Mouse (Mus musculus) ES-E14 (cell line): ENCODE data around the gene 2510039O18Rik. TPM values are rescaled to one million over a fixed set of nuclear protein-coding genes. Genes with fewer than 3 reads are reported as not detected.

Experiments used
- DNase-seq: peaks from one replicate; pipeline ENCODE4 v3.0.0-alpha.2; 2013; ENCODE audit warnings: low read depth, low spot score
- H3K27ac ChIP-seq: 2 replicates; pipeline ENCODE4 v1.5.1; 2012; ENCODE audit warnings: low read depth, mild to moderate bottlenecking, low read length, moderate library complexity, mixed read lengths; ENCODE audit not compliant: poor library complexity, insufficient read depth, severe bottlenecking
- H3K36me3 ChIP-seq: 2 replicates; pipeline ENCODE4 v1.6.1; 2012; ENCODE audit warnings: mild to moderate bottlenecking, low read length, moderate library complexity, mixed read lengths; ENCODE audit not compliant: control insufficient read depth, poor library complexity, insufficient read depth, severe bottlenecking
- H3K4me1 ChIP-seq, 2 experiments: fragments of 150-350 bp in 1 of 2; sonication (generic) in 1 of 2; 2 replicates each; pipeline ENCODE4 v1.6.1; 2012; ENCODE audit warnings: low read length in 2 of 2, mild to moderate bottlenecking in 1 of 2, mixed read lengths in 1 of 2; ENCODE audit not compliant: control insufficient read depth in 2 of 2, insufficient read depth in 2 of 2, poor library complexity in 1 of 2
- H3K4me3 ChIP-seq, 2 experiments: fragments of 150-350 bp in 1 of 2; sonication (generic) in 1 of 2; 2 replicates each; pipeline ENCODE4 v1.5.1; 2012; ENCODE audit warnings: low read length in 2 of 2, low read depth in 1 of 2, mild to moderate bottlenecking in 1 of 2, mixed read lengths in 1 of 2; ENCODE audit not compliant: insufficient read depth in 1 of 2, poor library complexity in 1 of 2, severe bottlenecking in 1 of 2
- H3K9ac ChIP-seq: 2 replicates; pipeline ENCODE4 v1.6.1; 2012; ENCODE audit warnings: low read depth, mild to moderate bottlenecking, low read length, mixed read lengths; ENCODE audit not compliant: poor library complexity, insufficient read depth, severe bottlenecking
- H3K9me3 ChIP-seq: fragments of 150-350 bp; sonication (generic); 2 replicates; pipeline ENCODE4 v1.6.1; 2012; ENCODE audit warnings: low read depth, mild to moderate bottlenecking, low read length; ENCODE audit not compliant: control insufficient read depth, insufficient read depth
- CHD2 ChIP-seq: IDR thresholded peaks from 2 replicates; pipeline ENCODE4 v1.6.1; 2014; ENCODE audit warnings: mild to moderate bottlenecking, low read depth, low read length, inconsistent platforms
- HCFC1 ChIP-seq: IDR thresholded peaks from 2 replicates; pipeline ENCODE4 v1.6.1; 2012; ENCODE audit warnings: low read length, inconsistent platforms, borderline replicate concordance; ENCODE audit not compliant: insufficient read depth
- MAFK ChIP-seq: IDR thresholded peaks from 2 replicates; pipeline ENCODE4 v1.6.1; 2014; ENCODE audit warnings: mild to moderate bottlenecking, low read depth, low read length, inconsistent platforms; ENCODE audit not compliant: insufficient read depth
- ZC3H11A ChIP-seq: IDR thresholded peaks from 2 replicates; pipeline ENCODE4 v1.6.1; 2012; ENCODE audit warnings: low read depth, mild to moderate bottlenecking, inconsistent platforms, low read length, borderline replicate concordance
- ZNF384 ChIP-seq: IDR thresholded peaks from 2 replicates; pipeline ENCODE4 v1.6.1; 2012; ENCODE audit warnings: low read depth, low read length, inconsistent platforms
- in situ Hi-C, 2 experiments: fragments of 600-800 bp; cut with MboI; formaldehyde crosslinking; loops; one replicate each; pipeline ENCODE4 v1.15.1; 2025; ENCODE audit warnings: low sequenced_read_pairs in 2 of 2, inconsistent platforms in 1 of 2; ENCODE audit not compliant: unreplicated experiment in 2 of 2
- total RNA-seq: library from RNA; depleted of rRNA; stranded (reverse); fragments of 300-350 nt; gene quantifications from 2 replicates; pipeline ENCODE4 v1.2.3, GENCODE M21; 2012

2510039O18Rik gene
- total RNA-seq, 1 experiment: 73.5 TPM

DNA sequence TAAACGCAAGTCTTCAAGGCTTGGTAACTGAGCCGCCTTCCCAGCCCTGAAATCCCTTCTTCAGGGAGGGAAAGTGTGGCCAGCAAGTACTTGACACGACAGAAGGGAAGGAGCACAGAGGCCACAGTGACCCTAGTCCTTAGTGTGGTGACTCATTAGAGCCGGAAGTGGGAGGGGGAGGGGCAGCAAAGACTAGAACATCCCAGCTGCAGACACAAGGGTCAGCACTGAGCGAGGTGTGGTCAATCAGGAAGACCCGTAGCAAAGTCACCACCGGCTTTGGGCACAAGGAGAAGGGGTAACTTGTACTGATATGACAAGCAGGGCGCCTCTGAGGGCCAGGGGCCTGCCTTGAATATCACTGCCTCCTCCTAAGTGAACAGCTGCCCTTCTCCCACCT is 13.0 kb upstream of the 2510039O18Rik start:
- in situ Hi-C loops: no loop called here
- no peaks in the 10 kb centered on the region for H3K9me3 ChIP-seq
- no peak overlapping the region for H3K27ac ChIP-seq
- H3K9ac ChIP-seq: no peak overlapping the region
- H3K36me3 ChIP-seq: no peaks in the 10 kb centered on the region; the same call in 1 of the 2 replicates
- TF ChIP-seq MAFK: no peak
- no peak for TF ChIP-seq ZNF384
- no peak for TF ChIP-seq HCFC1
- TF ChIP-seq CHD2: no peak
- no peak for TF ChIP-seq ZC3H11A
- no peak overlapping the region for H3K4me3 ChIP-seq
- peaks cover 0 to 2% of the 10 kb centered on the region in 2 experiments; a peak in 1 of 4 replicates for H3K4me1 ChIP-seq
- DNase-seq: no peak

DNA sequence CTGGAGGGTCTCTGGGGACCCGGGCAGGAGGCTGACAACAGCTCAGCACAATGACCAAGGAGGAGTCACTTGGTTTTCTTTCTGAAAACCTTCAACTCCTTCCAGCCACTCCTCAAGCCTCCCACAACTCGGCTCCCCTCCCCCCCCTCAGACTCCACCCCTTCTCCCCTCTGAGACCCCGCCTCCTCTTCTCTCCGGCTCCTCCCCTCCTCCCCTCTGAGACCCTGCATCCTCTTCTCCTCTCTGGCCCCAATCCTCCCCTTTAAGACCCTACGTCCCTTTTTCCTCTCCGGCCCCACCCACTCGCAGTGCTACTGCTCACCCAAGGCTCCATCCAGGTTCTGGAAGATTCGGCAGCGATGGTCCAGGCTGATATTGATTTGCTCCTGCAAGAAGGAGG is 12.6 kb upstream of the 2510039O18Rik start:
- no peak overlapping the region for H3K4me3 ChIP-seq
- no peak for TF ChIP-seq HCFC1
- no peaks in the 10 kb centered on the region for H3K9me3 ChIP-seq
- peaks cover 0 to 3% of the 10 kb centered on the region in 2 experiments; a peak in 1 of 4 replicates for H3K4me1 ChIP-seq
- no peak overlapping the region for H3K27ac ChIP-seq
- DNase-seq: no peak
- no peak overlapping the region for H3K9ac ChIP-seq
- H3K36me3 ChIP-seq: no peaks in the 10 kb centered on the region; the same call in 1 of the 2 replicates
- in situ Hi-C loops: no loop called here

DNA sequence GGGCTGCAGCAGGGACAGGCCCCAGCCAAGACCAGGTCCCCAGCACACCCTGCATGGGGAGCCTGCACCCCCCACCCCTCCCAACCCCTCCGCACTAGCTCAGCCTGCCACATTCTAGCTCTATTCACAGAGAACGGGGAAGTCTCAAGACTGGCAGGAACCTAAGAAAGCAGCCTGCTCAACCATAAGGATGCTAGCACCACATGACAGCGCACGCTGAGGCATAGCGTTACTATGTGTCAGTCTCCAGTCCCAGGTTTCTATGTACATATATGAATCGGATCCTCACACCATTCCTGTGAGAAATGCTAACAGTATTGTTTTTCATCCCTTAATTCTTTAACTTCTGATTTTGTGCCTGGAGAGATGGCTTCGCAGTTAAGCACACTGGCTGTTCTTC is 12.2 kb upstream of the 2510039O18Rik start:
- H3K27ac ChIP-seq: no peak overlapping the region
- H3K9me3 ChIP-seq: no peaks in the 10 kb centered on the region
- no peak for DNase-seq
- H3K4me3 ChIP-seq: no peak overlapping the region
- no peaks in the 10 kb centered on the region; the same call in 1 of the 2 replicates for H3K36me3 ChIP-seq
- no peak overlapping the region for H3K9ac ChIP-seq
- TF ChIP-seq CHD2: no peak
- no peak for TF ChIP-seq HCFC1
- TF ChIP-seq ZNF384: no peak
- no peak for TF ChIP-seq MAFK
- TF ChIP-seq ZC3H11A: no peak
- H3K4me1 ChIP-seq: peaks cover 0 to 5% of the 10 kb centered on the region in 2 experiments; a peak in 1 of 4 replicates
- in situ Hi-C loops: no loop called here

DNA sequence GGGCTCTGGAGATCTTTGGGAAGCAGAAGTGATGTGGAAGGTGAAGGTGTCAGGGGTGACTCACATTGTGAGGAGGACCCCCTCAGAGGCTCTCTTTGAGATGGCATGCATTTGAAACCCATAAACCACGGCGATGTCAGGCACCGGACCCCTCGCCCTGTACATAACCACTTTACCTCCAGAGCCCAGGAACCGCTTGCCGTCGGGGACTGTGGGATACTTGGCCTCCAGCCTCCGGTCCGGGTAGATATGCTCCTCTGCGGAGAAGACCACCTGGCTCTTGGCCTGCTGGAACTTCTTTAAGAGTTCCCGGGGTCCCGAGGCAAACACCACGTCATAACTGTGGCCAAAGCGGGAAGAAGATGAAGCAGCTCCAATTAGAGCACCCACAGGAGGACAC is 9.7 kb upstream of the 2510039O18Rik start:
- H3K36me3 ChIP-seq: no peaks in the 10 kb centered on the region; the same call in 1 of the 2 replicates
- H3K4me1 ChIP-seq: peaks cover 5 to 8% of the 10 kb centered on the region in 2 experiments; a peak in 2 of 4 replicates
- H3K27ac ChIP-seq: no peak overlapping the region
- no peak overlapping the region for H3K4me3 ChIP-seq
- no peaks in the 10 kb centered on the region for H3K9me3 ChIP-seq
- no peak overlapping the region for H3K9ac ChIP-seq
- TF ChIP-seq CHD2: no peak
- TF ChIP-seq HCFC1: no peak
- TF ChIP-seq ZC3H11A: no peak
- no peak for TF ChIP-seq ZNF384
- no peak for DNase-seq
- in situ Hi-C loops: no loop called here

DNA sequence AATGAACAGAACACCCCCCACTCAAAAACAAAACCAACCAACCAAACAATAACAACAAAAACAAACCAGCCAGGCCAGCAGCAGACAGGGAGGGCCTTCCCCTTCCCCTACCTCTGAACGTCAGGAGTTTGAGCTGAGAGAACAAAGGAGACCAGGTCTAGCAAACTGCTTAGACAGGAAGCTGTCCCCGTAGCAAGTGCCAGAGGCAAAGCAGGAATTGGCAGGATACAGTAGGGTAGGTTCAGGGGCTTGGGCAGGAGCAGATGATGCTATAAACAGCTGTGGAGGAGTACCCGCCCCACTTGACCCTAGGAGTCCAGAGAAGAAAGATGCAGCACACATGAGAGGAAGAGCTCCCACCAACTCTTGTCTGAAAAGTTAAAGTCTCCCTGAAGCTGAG is 6.6 kb upstream of the 2510039O18Rik start:
- Histone ChIP-seq H3K36me3 (no peaks in the 10 kb centered on the region; the same call in 1 of the 2 replicates), H3K27ac (no peak overlapping the region), H3K9ac (no peak overlapping the region), H3K9me3 (no peaks in the 10 kb centered on the region), H3K4me3 (no peak overlapping the region), H3K4me1 (peaks cover 8 to 18% of the 10 kb centered on the region in 2 experiments)
- no peak for DNase-seq
- TF ChIP-seq MAFK (no peak), ZNF384 (no peak), CHD2 (no peak), HCFC1 (no peak), ZC3H11A (no peak)
- in situ Hi-C loops: no loop called here
